Mouse (Mus musculus): ENCODE data around the gene Fgf2. TPM values are rescaled to one million over a fixed set of nuclear protein-coding genes. Genes with fewer than 3 reads are reported as not detected.

The Fgf2 gene
- polyA plus RNA-seq, 1 experiment from 2014 or later: 2.2 TPM

DNA sequence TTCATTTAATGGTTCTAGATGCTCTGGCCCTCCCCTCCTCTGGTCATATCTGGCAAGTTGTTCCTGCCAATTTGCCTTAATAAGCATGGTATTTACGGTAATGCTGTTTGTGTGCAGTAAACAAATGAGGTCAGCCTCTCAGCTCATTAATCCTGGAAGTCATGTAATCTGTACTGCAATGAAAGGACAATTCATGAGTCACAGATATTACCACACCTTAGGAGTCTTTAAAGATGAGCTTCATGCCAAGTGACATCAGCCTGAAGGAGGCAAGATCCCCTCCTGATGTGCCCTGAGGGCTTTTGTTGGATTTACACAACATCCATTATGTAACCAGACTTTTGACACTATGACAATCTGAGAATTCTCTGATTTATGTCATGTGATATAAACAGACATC, 6.6 kb downstream of the Fgf2 start:
- no peak for ATAC-seq (ENCODE audit: insufficient number of reproducible peaks, insufficient read depth, low FRiP score, low read depth)
- Histone ChIP-seq H3K4me1 (ENCODE audit: control insufficient read depth in 2 of 2, insufficient read depth in 2 of 2, low read length in 2 of 2) (peaks cover 0 to 5% of the 10 kb centered on the region in 2 experiments; a peak in 1 of 4 replicates), H3K36me3 (ENCODE audit: control insufficient read depth, insufficient read depth, low read length) (no peaks in the 10 kb centered on the region), H3K4me2 (ENCODE audit: low read length) (no peak overlapping the region), H3K27me3 (ENCODE audit: control insufficient read depth, insufficient read depth, low read length) (no peaks in the 10 kb centered on the region; the same call in 1 of the 2 replicates), H3K9ac (ENCODE audit: low read length) (no peak overlapping the region), H3K27ac (replicated peaks in 1 of 2; ENCODE audit: control insufficient read depth in 1 of 2, insufficient read depth in 1 of 2, low read depth in 2 of 2, low read length in 2 of 2) (no peak overlapping the region), H3K4me3 (ENCODE audit: control insufficient read depth in 1 of 2, insufficient read depth in 1 of 2, low read depth in 1 of 2, low read length in 2 of 2) (no peak overlapping the region), H3K9me3 (ENCODE audit: control insufficient read depth, low read length) (no peaks in the 10 kb centered on the region)
- WGBS: 82% methylated on average over 1 of the region's 1 CpGs

DNA sequence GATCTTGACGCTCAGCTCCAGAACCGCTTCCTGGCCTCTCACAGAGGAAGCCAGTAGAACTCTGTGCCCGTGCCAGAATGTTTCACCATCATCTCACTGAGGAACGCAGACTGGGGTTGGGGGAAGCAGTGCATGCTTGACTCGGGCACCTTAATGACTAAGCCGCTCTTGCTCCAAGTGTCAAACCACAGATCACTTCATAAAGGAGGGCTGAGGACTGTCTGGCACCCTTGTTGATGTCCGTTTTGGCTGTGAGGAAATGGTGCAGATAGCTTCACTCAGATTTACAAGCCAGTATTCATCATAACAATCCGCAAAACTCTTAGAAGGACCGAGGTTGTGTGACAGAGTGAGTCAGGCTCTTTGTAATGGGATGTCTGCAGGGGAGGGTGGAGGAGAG, 12.6 kb downstream of the Fgf2 start:
- no peaks in the 10 kb centered on the region for H3K36me3 ChIP-seq (ENCODE audit: control insufficient read depth, insufficient read depth, low read length)
- no peak overlapping the region for H3K27ac ChIP-seq (replicated peaks in 1 of 2; ENCODE audit: control insufficient read depth in 1 of 2, insufficient read depth in 1 of 2, low read depth in 2 of 2, low read length in 2 of 2)
- no peak for ATAC-seq (ENCODE audit: insufficient number of reproducible peaks, insufficient read depth, low FRiP score, low read depth)
- H3K4me2 ChIP-seq (ENCODE audit: low read length): no peak overlapping the region
- no peak overlapping the region for H3K4me3 ChIP-seq (ENCODE audit: control insufficient read depth in 1 of 2, insufficient read depth in 1 of 2, low read depth in 1 of 2, low read length in 2 of 2)
- H3K4me1 ChIP-seq (ENCODE audit: control insufficient read depth in 2 of 2, insufficient read depth in 2 of 2, low read length in 2 of 2): no peaks in the 10 kb centered on the region
- no peak overlapping the region for H3K9ac ChIP-seq (ENCODE audit: low read length)
- H3K9me3 ChIP-seq (ENCODE audit: control insufficient read depth, low read length): no peaks in the 10 kb centered on the region
- WGBS: 65% methylated on average over 9 of the region's 9 CpGs
- H3K27me3 ChIP-seq (ENCODE audit: control insufficient read depth, insufficient read depth, low read length): no peaks in the 10 kb centered on the region

GRCm38 (mm10) chr3:37365144-37365543, 17.0 kb downstream of the Fgf2 start:
- Histone ChIP-seq H3K4me3 (ENCODE audit: control insufficient read depth in 1 of 2, insufficient read depth in 1 of 2, low read depth in 1 of 2, low read length in 2 of 2) (no peak overlapping the region), H3K4me1 (ENCODE audit: control insufficient read depth in 2 of 2, insufficient read depth in 2 of 2, low read length in 2 of 2) (peaks cover 6 to 14% of the 10 kb centered on the region in 2 experiments), H3K4me2 (ENCODE audit: low read length) (no peak overlapping the region), H3K9ac (ENCODE audit: low read length) (no peak overlapping the region), H3K9me3 (ENCODE audit: control insufficient read depth, low read length) (no peaks in the 10 kb centered on the region), H3K27ac (replicated peaks in 1 of 2; ENCODE audit: control insufficient read depth in 1 of 2, insufficient read depth in 1 of 2, low read depth in 2 of 2, low read length in 2 of 2) (no peak overlapping the region), H3K27me3 (ENCODE audit: control insufficient read depth, insufficient read depth, low read length) (no peaks in the 10 kb centered on the region), H3K36me3 (ENCODE audit: control insufficient read depth, insufficient read depth, low read length) (no peaks in the 10 kb centered on the region)
- no peak for ATAC-seq (ENCODE audit: insufficient number of reproducible peaks, insufficient read depth, low FRiP score, low read depth)
- WGBS: 79% methylated on average over 4 of the region's 4 CpGs

GRCm38 (mm10) chr3:37365976-37366375, 17.8 kb downstream of the Fgf2 start:
- Histone ChIP-seq H3K27me3 (ENCODE audit: control insufficient read depth, insufficient read depth, low read length) (no peaks in the 10 kb centered on the region), H3K9ac (ENCODE audit: low read length) (no peak overlapping the region), H3K4me1 (ENCODE audit: control insufficient read depth in 2 of 2, insufficient read depth in 2 of 2, low read length in 2 of 2) (peaks cover 6 to 14% of the 10 kb centered on the region in 2 experiments), H3K4me3 (ENCODE audit: control insufficient read depth in 1 of 2, insufficient read depth in 1 of 2, low read depth in 1 of 2, low read length in 2 of 2) (no peak overlapping the region), H3K4me2 (ENCODE audit: low read length) (no peak overlapping the region), H3K27ac (replicated peaks in 1 of 2; ENCODE audit: control insufficient read depth in 1 of 2, insufficient read depth in 1 of 2, low read depth in 2 of 2, low read length in 2 of 2) (no peak overlapping the region), H3K36me3 (ENCODE audit: control insufficient read depth, insufficient read depth, low read length) (no peaks in the 10 kb centered on the region), H3K9me3 (ENCODE audit: control insufficient read depth, low read length) (no peaks in the 10 kb centered on the region)
- no peak for ATAC-seq (ENCODE audit: insufficient number of reproducible peaks, insufficient read depth, low FRiP score, low read depth)
- WGBS: 41% methylated on average over 3 of the region's 3 CpGs

- no peak for ATAC-seq (ENCODE audit: insufficient number of reproducible peaks, insufficient read depth, low FRiP score, low read depth)
- Histone ChIP-seq H3K4me2 (ENCODE audit: low read length) (no peak overlapping the region), H3K27ac (replicated peaks in 1 of 2; ENCODE audit: control insufficient read depth in 1 of 2, insufficient read depth in 1 of 2, low read depth in 2 of 2, low read length in 2 of 2) (no peak overlapping the region)
Observed at GRCm38 (mm10) chr3:37366381-37367053, 18.4 kb downstream of the Fgf2 start.

DNA sequence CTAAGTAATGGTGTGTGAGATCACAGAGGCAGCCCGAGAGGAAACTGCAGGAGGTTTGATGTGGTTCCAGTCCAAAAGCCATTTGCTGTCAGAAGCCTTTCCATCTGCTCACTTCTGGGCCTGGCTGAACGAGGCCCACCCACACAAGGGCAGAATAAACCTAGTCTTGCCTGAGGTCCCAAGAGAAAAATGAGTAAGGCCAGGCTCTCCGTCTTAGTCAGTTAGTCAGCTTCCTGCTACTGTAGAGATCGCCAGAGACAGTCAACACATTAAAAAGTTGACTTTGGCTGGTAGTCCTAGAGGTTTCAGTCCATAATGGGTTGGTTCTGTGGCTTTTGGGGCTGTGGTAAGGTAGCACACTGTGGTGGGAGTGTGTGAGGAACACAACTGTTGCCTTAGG, 22.3 kb downstream of the Fgf2 start:
- no peak overlapping the region for H3K27ac ChIP-seq (replicated peaks in 1 of 2; ENCODE audit: control insufficient read depth in 1 of 2, insufficient read depth in 1 of 2, low read depth in 2 of 2, low read length in 2 of 2)
- H3K4me2 ChIP-seq (ENCODE audit: low read length): no peak overlapping the region
- no peak overlapping the region for H3K9ac ChIP-seq (ENCODE audit: low read length)
- WGBS: 57% methylated on average over 4 of the region's 4 CpGs
- H3K4me1 ChIP-seq (ENCODE audit: control insufficient read depth in 2 of 2, insufficient read depth in 2 of 2, low read length in 2 of 2): peaks cover 6 to 14% of the 10 kb centered on the region in 2 experiments
- H3K9me3 ChIP-seq (ENCODE audit: control insufficient read depth, low read length): 0 out of 2 replicates have a peak, but pooled peaks cover 5% of the 10 kb centered on the region
- no peaks in the 10 kb centered on the region for H3K27me3 ChIP-seq (ENCODE audit: control insufficient read depth, insufficient read depth, low read length)
- no peak for ATAC-seq (ENCODE audit: insufficient number of reproducible peaks, insufficient read depth, low FRiP score, low read depth)
- H3K4me3 ChIP-seq (ENCODE audit: control insufficient read depth in 1 of 2, insufficient read depth in 1 of 2, low read depth in 1 of 2, low read length in 2 of 2): no peak overlapping the region
- H3K36me3 ChIP-seq (ENCODE audit: control insufficient read depth, insufficient read depth, low read length): no peaks in the 10 kb centered on the region

More at GRCm38 (mm10) chr3:37366381-37367053, 18.4 kb downstream of the Fgf2 start:
- 39% methylated on average over 4 of the region's 4 CpGs for WGBS
- Histone ChIP-seq H3K4me3 (ENCODE audit: control insufficient read depth in 1 of 2, insufficient read depth in 1 of 2, low read depth in 1 of 2, low read length in 2 of 2) (no peak overlapping the region), H3K36me3 (ENCODE audit: control insufficient read depth, insufficient read depth, low read length) (no peaks in the 10 kb centered on the region), H3K4me1 (ENCODE audit: control insufficient read depth in 2 of 2, insufficient read depth in 2 of 2, low read length in 2 of 2) (peaks cover 6 to 14% of the 10 kb centered on the region in 2 experiments), H3K9ac (ENCODE audit: low read length) (no peak overlapping the region), H3K27me3 (ENCODE audit: control insufficient read depth, insufficient read depth, low read length) (no peaks in the 10 kb centered on the region), H3K9me3 (ENCODE audit: control insufficient read depth, low read length) (0 out of 2 replicates have a peak, but pooled peaks cover under 1% of the 10 kb centered on the region)

DNA sequence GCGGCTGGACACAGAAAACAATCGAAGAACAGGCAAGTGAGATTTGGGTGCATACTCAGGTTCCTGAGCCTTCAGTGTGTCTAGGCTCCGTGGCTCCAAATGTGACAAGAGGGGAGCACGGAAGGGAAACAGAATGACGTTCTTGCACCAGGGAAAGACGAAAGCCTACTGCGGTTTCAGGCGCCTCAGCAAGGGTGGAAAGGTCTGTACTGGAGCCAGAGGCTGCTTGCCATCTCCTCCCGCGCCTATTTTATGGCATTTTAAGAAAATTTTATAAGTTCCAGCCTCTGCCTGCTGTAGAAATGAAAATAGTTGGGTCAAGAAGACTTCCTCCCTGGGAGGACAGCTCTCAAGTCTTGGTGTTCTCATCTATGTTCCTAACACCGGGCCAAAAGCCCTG, 25.6 kb downstream of the Fgf2 start:
- no peak overlapping the region for H3K4me3 ChIP-seq (ENCODE audit: control insufficient read depth in 1 of 2, insufficient read depth in 1 of 2, low read depth in 1 of 2, low read length in 2 of 2)
- H3K4me1 ChIP-seq (ENCODE audit: control insufficient read depth in 2 of 2, insufficient read depth in 2 of 2, low read length in 2 of 2): peaks cover 3% of the 10 kb centered on the region in 2 experiments; a peak in 1 of 4 replicates
- 89% methylated on average over 11 of the region's 11 CpGs for WGBS
- H3K4me2 ChIP-seq (ENCODE audit: low read length): no peak overlapping the region
- H3K27me3 ChIP-seq (ENCODE audit: control insufficient read depth, insufficient read depth, low read length): no peaks in the 10 kb centered on the region
- H3K9ac ChIP-seq (ENCODE audit: low read length): no peak overlapping the region
- no peak overlapping the region for H3K27ac ChIP-seq (replicated peaks in 1 of 2; ENCODE audit: control insufficient read depth in 1 of 2, insufficient read depth in 1 of 2, low read depth in 2 of 2, low read length in 2 of 2)
- no peak for ATAC-seq (ENCODE audit: insufficient number of reproducible peaks, insufficient read depth, low FRiP score, low read depth)
- H3K36me3 ChIP-seq (ENCODE audit: control insufficient read depth, insufficient read depth, low read length): no peaks in the 10 kb centered on the region
- 0 out of 2 replicates have a peak, but pooled peaks cover 5% of the 10 kb centered on the region for H3K9me3 ChIP-seq (ENCODE audit: control insufficient read depth, low read length)

DNA sequence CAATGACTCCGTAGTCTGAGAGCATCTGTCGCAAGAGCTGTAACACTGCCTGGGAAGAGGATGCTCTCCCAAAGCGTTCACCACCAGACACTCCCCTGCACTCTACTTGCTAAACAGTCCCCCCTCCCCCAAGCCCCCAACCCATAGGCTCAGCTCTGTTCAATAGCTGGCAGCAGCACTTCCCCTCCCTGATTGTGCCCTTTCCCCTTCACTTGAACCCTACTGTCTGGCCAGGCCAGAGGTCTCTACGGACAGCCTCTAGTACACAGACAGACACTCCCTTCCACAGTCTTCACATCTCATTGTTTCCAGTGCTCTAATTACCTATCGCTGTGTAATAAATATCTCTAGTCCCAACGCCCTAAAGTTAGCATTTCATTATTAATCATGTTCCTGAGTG, 29.8 kb downstream of the Fgf2 start:
- Histone ChIP-seq H3K27ac (replicated peaks in 1 of 2; ENCODE audit: control insufficient read depth in 1 of 2, insufficient read depth in 1 of 2, low read depth in 2 of 2, low read length in 2 of 2) (no peak overlapping the region), H3K9me3 (ENCODE audit: control insufficient read depth, low read length) (no peaks in the 10 kb centered on the region), H3K9ac (ENCODE audit: low read length) (no peak overlapping the region), H3K4me1 (ENCODE audit: control insufficient read depth in 2 of 2, insufficient read depth in 2 of 2, low read length in 2 of 2) (peaks cover 14 to 15% of the 10 kb centered on the region in 2 experiments), H3K36me3 (ENCODE audit: control insufficient read depth, insufficient read depth, low read length) (no peaks in the 10 kb centered on the region), H3K4me3 (ENCODE audit: control insufficient read depth in 1 of 2, insufficient read depth in 1 of 2, low read depth in 1 of 2, low read length in 2 of 2) (no peak overlapping the region), H3K27me3 (ENCODE audit: control insufficient read depth, insufficient read depth, low read length) (no peaks in the 10 kb centered on the region), H3K4me2 (ENCODE audit: low read length) (no peak overlapping the region)
- 76% methylated on average over 6 of the region's 6 CpGs for WGBS
- no peak for ATAC-seq (ENCODE audit: insufficient number of reproducible peaks, insufficient read depth, low FRiP score, low read depth)
